Mouse (Mus musculus) liver, adult 2 months (tissue): ENCODE results near the gene Olfr1164.

Experiments used
- CTCF ChIP-seq: fragments of 200-500 bp; IDR thresholded peaks from 2 replicates; pipeline ENCODE4 v1.5.1; 2011; ENCODE audit warnings: low read depth, low read length, control low read depth
- POLR2A ChIP-seq: fragments of 200-500 bp; IDR thresholded peaks from 2 replicates; pipeline ENCODE4 v1.6.1; 2011; ENCODE audit warnings: low read length, control low read depth; ENCODE audit not compliant: insufficient read depth; ENCODE audit errors: extremely low read depth

GRCm38 (mm10) chr2:88063587-88063986, 30.2 kb downstream of the Olfr1164 start:
- TF ChIP-seq POLR2A, result no peak
- no peak for TF ChIP-seq CTCF
